Mouse (Mus musculus) right cerebral cortex, postnatal 4 days (tissue): Measurements from ENCODE around the gene Ugt1a9.
"Not testable (repeated sequence)": the region's sequence is repeated elsewhere in the genome, so short reads cannot be mapped to it uniquely, and the experiment has no call there.

ENCODE experiments used
- DNase-seq: peaks from one replicate; pipeline ENCODE4 v3.0.0-alpha.2; 2022

Ugt1a9 gene

DNA sequence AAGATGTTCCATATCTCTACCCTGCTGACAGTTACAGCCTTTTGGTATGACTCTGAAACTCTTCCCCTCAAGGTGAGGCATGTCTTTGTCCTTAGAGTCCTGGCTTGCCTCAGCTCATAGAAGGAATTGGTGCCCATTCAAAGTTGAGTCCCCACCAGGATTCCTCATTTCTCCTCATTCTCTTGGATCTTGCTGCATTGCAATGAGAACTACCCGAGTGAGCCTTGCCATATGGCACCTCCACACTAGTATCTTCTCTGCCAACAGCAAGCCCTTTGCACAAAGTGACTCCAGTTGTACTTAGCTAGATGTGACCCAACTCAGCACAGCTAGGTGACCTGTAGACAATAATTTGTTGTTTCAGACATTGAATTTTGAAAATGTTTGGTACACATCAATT is 153.0 kb downstream of the Ugt1a9 start:
- DNase-seq: no peak

DNA sequence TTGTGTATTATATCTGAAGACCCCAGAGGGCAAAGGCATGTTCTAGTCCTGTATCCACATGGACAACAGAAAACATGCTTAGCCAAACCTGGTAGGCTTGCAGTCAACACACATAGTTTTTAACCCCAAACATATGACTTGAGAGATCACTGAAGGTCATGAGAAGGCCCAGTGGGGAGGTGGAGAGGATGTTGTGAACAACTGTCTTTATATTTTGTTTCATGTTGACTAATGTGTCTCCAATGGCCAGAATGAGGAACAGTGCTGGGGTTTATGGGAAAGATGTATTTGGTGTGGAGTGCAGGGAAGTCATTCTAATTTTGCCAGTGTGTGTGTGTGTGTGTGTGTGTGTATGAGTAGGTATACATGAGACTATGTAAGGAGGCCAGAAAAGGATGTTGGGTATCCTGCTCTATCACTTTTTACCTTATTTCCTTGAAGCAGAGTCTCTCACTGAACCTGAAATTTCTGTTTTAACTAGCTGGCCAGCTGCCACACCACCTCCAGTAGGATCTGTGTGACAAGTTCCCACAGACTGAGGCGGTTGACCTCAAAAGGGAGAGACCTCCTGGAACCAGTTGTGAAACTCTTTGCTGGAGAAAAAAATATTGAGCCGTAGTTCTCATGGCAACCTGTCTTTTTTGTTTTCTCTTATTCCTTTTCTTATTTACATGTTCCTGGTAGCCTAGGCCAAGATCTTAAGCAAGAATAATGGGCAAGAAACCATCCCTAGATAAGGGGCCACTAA is 153.6 kb downstream of the Ugt1a9 start:
- DNase-seq: no peak

DNA sequence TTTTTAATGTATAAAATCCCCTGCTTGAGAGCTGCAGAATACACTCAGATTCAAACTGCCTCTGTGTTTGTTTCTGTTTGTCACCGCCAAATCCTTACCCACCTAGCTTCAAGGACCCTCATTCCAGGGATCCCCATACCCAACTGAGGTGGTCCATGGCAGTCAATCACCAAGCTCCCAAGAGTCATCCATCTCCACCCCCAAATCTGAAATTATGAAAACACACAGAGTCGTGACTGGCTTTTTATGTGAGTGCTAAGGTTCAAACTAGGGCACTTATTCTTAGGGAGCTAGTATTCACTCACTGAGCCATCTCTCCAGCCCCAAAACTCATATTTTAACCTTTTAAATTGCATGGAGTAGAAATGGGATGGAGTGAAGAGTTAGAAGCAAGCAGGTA is 154.7 kb downstream of the Ugt1a9 start:
- DNase-seq: not testable (repeated sequence)

DNA sequence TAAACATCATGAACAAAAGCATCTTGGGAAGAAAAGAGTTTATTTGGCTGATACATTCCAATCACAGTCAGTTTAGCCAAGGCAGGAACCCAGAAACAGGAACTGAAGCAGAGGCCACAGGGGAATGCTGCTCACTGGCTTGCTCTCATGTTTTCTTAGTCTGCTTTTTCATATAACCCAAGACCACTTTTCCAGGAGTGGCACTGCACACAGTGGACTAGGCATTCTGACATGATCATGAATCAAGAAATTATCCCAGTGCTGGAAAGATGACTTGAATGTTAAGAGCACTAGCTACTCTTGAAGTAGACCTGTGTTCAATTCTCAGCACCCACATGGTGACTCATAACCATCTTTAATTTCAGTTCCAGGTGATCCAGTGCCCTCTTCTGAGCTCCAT is 155.1 kb downstream of the Ugt1a9 start:
- DNase-seq: no peak

DNA sequence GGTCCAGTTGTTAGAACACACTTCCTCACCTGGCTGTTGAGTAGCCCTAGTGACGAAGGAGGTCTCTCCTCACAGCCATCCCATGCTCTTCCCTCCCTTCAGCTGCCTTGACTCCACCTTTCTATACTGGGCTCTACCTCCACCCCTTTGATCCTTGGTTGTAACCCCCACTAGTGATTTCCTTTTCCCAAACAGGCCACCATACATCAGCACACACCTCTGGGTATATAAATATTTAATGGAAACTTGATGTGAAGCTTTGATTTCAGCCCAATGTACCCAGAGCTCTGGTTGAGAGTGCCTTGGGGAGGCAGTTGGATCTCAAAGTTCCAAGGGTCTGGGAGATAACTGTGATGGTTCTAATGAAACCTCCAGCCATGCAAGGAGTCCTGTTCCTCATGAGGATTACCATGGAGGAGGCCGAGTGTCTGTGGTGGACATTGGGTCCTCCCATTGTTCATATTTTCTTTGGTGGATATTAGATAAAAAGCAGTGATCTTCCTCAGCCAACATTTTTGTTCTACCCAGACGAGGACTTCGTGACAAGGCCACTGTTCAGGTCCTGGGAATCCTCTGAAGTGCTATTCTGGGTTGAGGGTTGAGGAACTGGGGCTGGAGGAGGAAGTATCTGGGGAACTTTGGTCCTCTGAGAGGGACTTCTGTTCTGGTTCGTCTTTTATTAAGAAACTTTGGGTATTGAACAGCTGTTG is 156.2 kb downstream of the Ugt1a9 start, which contains the start of gene Mroh2a:
TSS of gene Mroh2a (plus strand) at position 317 of the 710 bp plus-strand sequence.
- no peak for DNase-seq

DNA sequence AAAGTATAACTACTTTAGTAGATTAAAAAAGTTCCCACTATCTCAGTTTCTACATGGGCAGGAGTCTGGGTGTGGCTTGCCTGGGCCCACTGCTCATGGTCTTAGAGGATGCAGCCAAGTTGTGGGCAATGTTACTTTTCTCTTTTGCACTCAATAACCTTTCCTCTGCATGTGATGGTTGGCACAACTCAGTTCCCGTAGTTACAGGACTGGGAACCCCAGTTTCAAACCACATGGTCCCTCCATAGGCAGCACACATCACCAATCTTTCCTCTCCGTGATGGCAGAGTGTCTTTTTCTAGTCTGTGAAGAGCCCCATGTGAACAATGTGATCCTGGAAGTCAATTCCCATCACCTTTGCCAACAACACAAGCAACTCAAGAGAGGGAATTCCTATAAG is 156.9 kb downstream of the Ugt1a9 start:
- DNase-seq: no peak

DNA sequence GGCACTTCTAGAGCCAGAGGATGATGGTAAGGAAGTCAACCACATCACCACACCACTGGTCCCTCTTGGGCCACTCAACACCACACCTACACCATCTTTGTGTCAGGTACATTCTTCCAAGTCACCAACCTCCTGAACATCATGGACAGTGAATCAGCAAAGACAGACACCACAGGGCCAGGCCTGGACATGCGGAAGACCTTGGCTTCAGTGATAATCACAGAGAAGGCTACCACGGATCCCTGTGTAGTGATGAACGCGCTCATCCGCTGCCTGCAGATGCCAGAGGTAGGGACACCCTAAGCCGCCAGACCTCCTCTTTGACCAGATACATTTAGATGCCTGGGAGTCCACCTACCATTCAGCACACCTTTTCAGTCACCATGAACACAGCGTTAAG is 157.5 kb downstream of the Ugt1a9 start:
- no peak for DNase-seq

DNA sequence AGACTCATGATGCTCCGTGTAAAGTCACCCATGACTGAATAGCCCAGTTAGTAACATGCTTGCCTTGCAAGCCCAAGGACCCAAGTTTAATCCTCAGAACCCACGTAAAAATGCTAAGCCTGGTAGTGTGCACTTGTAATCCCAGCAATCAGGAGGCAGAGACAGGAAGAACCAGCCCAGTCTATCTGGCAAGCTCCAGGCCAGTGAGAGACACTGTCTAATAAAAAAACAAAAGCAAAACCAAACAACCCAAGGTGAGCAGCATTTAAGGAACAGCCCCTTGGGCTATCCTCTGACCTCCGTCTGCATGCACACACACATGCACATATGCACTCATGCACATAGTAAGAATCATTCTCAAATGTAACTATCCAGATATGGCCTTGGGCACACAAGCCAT is 159.0 kb downstream of the Ugt1a9 start:
- no peak for DNase-seq

DNA sequence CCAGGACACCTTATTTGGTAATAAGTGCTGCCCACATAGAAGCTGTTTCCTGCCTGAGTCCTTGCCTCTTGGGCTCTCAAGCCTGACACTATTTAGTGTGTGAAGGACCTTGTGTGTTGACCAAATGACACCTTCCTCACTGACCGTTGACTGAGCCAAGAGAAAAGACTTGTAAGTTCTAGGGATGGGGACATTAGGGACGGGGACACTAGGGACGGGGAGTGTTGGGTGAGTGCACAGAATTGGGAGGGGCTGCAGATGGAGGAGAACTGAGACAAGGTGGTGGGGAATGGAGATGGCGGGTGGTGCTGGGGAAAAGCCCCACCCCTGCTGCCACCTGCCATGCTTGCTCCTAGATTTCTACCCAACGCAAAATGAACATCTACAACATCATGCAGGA is 159.4 kb downstream of the Ugt1a9 start:
- no peak for DNase-seq

DNA sequence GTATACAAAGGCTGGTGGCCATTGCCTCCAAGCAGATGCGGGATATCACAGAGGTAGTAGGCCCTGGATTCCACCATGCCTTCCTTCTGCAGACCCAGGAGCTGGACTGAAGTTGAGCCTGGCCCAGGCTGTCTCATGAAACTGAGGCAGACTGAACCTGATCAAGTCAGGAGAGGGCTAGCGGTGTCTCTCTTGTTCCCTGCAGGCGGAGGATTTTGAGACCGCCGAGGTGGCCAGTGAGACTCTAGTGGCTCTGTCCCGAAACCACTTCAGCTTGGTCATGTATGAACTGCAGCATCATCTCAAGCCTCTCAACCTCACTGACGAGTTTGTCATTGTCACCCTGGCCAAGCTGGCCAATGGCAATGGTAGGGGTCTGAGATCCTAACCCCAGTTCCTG is 159.8 kb downstream of the Ugt1a9 start:
- DNase-seq: no peak

DNA sequence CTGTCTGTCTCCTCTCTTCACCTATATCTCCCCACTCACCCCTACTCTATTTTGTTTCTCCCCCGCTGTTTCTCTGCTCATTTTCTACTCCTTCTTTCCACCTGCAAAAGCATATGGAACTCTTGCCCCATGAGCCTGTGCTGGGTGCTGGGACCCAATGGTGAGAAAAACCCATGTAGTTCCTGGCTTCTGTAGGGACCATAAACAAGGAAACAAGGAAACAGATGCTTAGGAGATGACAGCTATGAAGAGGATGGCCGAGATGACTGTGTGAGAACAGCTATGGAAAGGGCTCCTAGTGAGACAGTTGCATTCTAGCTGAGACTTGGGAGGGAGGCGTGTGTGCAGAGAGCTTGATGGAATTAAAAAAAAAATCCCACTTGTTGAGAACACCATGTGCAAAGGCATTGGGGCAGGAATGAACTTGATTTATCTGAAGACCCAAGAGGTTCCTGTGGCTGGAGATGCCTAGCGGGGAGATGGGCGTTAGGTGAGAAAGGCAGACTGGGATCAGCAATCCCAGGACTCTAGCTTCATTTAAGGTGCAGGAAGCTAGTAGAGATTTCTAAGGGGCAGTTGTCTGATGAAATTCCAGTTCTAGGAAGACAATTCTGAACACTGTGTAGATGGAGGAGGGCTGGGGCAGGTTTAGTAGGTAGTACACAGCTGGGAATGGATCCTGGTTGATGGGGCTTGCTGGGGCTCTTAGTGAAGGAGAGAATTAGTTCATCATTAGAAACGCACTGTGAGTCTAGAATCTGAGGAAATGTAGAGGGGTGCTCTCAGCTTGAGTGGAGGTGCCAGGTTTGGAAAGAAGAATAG is 160.6 kb downstream of the Ugt1a9 start:
- no peak for DNase-seq

DNA sequence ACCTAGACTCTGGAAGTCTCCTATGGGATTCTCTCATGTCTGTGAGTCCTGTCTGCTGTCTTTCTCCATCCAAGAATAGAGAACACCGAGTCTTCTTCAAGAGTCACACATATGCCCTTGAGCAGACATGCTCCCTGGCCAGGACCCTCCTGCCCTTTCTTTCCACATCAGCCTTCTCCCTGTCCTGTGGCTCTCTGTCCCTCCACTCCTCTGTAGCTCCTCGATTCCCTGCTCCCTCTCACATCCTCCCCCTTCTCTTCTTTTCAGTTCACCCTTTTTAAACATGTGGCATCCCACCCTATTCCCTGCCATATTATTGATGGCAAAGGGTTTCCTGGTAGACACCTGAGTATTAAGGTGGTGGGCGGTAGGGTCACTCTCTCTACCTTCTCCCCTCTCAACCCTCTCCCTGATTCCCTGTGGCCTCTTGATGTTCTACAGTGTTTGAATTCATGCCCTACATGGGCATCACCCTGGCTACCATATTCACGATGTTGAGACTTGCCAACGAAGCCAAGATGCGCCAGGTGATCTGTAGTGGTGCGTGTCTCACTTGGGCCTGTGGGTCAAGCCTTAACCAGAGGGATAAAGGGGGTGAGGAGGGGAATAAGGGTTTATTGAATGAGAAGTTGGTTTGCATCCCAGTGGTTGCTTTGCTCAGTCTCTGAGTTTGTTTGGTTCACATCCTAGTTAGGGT is 161.4 kb downstream of the Ugt1a9 start:
- no peak for DNase-seq

DNA sequence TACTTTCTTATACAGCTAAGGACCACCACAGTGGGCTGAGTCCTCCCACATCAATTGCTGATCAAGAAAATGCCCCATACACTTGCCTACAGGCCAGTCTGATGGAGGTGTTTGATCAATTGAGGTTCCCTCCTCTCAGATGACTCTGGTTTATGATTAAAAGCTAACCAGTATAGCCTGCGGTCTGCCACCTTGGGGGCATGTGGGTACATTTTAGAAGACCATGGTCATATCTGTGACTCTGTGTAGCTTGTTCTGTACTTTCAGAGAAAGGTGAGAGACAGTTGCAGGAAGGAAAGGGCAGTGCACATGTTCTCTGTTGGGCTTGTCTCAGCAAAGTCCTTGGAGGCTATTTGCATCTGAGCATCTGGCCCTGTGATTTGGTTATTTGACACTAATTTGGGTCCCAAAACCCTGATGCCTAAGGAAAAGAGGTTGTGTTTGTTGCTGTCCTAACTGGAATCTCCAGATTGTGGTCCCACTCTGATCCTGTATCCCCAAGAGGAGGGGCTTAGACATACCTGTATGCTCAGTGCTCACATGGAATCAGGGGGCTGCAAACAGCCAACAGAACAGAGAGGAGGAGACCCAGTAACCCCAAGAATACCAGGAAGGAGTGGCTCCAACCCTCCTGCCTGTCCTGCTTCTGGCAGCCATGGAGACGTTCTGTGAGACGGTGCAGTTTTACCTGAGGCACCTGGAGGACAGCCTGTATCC is 162.2 kb downstream of the Ugt1a9 start:
- DNase-seq: no peak

DNA sequence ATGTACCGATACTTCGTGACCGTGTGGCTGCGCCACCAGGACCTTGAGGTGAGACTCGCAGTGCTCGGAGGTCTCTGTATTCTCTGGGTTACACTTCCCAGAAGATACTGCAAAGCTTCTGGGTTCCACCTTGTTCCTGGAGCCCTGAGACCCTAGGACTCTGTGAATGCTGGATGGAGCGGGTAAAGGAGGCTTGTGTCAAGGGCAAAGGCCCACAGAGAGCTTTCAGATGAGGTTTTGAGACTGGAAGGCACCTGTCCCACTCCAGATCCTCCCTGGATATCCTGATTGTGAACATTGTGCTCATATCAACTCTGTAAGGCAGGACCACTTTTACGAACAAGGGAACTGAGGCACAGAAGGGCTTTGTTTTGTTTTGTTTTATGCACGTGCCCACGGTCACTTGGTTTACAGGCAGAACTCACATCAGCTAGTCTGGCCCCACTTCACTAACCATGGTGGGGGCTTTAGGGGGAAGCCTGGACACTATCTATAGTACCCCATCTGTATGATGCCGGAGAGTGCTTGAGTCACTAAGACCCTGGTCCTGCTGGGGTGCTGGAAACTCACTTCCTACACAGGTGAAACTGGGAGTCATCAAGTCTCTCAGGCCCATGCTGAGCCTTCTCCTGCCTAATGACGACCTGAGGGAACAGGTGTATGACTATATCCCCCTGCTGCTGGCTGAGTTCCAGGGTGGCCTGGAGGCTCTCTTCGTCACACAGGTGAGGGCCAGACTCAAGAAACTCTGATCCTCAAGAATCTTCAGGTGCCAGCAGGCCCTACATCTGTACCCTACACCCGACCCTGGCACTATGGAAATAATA is 163.0 kb downstream of the Ugt1a9 start:
- DNase-seq: no peak

DNA sequence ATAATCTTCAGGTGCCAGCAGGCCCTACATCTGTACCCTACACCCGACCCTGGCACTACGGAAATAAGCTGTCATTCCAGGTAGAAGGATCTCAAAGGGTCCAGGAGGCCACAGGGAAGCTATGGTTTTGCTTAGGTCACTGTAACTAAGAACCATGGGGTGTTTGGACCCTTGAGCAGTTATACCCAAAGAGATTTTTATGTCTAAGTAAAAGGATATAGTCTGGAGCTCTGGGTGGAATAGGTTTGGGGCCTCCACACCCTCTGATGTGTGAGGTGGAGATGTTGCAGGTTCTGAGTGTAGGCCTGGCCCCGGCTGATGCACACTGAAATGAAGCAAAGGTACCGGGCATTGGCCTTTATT is 163.6 kb downstream of the Ugt1a9 start:
- no peak for DNase-seq

DNA sequence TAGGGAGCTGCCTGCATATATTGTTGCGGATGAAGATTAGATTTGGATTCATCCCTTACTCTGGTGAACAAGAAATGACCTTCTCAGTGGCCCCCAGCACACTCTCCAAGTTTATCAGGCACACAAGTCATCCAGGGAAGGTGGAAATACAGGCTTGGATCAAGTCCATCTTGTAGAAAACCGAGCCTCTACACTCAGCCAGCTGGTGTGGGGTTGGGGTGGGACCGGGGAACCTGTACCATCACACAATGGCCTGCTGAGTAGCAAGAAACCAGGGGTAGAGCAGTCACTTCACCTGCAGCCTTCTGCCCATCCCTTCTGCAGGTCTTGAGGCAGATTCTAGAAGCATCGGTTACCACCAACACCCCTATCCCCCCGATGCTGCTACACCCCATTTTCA is 164.0 kb downstream of the Ugt1a9 start:
- no peak for DNase-seq

DNA sequence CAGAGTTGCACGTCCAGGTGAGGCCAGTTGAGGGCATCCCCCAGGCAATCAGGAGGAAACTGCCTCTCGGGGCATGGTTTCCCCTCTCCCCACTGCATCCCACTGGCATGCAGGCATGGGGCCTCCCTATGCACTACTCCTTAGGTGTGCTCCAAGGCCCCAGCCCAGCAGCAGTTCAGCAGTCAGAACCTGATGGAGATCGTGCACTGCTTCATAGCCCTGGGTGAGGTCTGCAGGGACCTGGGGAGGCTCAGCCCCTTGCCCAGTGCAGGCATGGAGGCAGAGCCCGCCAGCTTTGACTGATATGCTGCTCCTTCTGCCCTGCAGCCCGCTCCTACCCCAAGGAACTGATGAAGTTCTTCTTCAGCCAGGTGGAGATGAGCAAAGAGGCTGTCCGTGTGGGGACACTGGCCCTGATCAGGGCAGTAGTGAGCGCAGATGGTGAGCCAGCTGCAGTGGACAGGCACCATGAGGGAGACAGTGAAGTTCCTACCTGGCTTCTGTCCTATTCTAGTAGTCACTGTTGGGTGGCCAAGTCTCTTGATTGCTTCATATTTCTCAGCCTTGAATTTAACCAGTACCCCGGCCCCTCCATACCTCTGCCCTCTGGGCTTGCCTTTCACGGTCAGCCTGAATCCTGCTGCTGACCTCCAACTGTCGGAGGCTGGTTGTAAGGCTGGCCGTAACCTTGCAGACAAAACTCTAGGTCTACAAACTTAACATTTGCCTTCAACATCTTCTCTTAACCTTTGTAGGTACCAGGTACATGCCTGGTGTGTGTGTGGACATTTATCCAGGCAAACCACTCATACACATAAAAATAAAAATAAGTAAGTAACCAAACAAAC is 164.7 kb downstream of the Ugt1a9 start:
- no peak for DNase-seq

DNA sequence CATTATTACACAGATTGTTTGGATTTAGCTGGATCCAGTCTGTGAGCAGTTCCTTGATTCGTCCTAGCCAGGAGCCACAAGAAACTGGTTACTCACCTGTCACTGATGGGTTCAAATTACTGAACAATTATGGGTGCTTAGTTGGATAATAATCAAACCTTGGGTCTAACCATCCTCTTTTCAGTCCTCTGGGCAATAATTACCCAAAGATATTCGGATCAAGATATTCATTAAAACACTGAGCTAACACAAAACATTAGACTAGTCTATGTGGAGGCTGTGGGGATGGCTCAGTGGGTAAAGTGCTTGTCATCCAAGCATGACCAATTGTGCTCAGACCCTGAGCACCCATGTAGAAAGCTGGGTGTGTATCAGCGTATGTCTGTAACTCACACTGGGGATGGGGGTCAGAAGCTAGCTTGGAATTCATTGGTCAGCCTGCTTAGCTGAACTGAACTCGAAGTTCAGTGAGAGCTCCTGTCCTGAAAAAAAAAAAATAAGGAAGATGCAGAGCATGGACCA is 165.4 kb downstream of the Ugt1a9 start:
- DNase-seq: no peak

DNA sequence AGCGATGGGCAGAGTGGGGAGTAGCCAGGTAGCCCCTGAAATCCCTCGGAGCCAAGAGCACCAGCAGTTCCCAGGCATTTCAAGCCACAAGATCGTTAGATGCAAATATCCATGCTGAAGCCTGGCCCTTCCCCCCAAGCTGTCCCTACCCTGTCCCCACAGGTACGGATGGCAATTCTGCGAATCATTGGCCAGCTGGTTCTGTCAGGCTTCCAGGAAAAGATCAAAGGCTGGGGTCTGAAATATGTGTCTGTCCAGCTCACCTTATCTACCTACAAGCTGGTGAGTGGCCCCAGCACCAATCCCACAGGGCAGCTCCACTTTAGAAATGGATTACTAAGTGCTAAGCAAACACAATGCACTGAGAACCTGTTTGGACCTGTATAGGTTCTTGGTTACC is 166.7 kb downstream of the Ugt1a9 start:
- DNase-seq: no peak

DNA sequence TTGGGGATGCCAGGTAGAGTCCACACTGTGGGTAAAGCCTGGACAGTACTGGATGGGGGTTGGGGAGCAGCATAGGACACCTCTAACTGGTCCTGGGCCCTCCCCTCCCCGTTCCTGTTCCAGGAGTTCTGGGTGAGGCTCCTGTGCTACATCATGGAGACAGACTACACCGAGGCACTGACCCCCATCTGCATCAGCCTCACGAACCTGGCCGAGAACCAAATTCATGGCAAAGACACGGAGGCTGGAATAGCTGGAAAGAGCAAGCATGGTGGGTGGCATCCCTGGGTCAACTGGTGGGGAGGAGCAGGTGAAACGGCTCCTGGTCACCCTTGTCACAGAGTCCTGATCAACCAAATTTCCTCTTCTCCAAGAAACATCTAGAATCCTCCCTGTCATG is 168.2 kb downstream of the Ugt1a9 start:
- no peak for DNase-seq
